Mouse (Mus musculus) hindlimb bud, embryonic 11.5 days (tissue): Measurements from ENCODE around the gene Gm20521.

ENCODE experiments used
- DNase-seq: peaks from one replicate; pipeline ENCODE4 v3.0.0-alpha.2; 2012; ENCODE audit warnings: low read depth, low spot score; ENCODE audit errors: extremely low spot score

The Gm20521 gene

DNA sequence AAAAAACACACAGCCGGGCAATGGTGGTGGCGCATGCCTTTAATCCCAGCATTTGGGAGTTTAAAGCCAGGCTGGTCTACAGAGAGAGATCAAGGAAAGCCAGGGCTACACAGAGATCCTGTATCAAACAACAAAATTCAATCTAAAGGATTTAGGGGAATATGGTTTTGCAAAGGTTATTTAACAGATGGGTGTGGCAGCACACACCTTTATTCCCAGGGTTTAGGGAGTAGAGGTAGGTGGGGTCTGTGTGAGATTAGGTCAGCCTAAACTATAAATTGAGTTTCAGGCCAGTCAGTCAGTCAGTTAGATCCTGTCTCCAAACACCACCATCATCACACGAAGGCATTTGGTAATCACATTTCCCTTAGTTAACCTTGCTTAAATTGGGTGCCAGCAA, 9.0 kb downstream of the Gm20521 start, which contains the start of gene Pabpn1:
Gene Pabpn1 (plus strand): TSS at position 301 of the 400 bp plus-strand sequence.
- no peak for DNase-seq

DNA sequence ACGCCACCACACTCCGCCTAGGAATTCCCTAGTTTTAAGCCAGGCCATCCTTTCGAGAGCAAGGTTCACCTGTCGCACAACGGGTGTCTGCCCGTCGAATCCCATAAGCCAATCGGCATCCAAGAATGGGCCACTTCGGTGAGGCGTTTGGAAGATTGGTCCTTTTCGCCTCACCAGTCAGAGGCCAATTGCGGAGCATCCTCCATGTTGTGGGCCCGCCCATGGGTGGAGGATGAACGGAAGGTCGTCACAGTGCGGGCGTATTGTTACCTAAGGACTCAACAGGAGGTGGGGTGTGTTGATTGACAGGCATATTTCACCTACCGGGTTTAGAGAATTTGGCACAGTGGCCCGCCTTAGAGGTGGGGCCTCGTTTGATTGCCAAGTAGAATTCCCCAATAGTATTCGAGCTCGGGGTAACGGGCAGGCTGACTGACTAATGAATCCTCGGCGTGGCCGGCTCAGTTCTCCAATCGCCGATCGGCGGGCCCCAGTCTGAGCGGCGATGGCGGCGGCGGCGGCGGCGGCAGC, 10.5 kb downstream of the Gm20521 start:
- DNase-seq, result peak; percentile 99

DNA sequence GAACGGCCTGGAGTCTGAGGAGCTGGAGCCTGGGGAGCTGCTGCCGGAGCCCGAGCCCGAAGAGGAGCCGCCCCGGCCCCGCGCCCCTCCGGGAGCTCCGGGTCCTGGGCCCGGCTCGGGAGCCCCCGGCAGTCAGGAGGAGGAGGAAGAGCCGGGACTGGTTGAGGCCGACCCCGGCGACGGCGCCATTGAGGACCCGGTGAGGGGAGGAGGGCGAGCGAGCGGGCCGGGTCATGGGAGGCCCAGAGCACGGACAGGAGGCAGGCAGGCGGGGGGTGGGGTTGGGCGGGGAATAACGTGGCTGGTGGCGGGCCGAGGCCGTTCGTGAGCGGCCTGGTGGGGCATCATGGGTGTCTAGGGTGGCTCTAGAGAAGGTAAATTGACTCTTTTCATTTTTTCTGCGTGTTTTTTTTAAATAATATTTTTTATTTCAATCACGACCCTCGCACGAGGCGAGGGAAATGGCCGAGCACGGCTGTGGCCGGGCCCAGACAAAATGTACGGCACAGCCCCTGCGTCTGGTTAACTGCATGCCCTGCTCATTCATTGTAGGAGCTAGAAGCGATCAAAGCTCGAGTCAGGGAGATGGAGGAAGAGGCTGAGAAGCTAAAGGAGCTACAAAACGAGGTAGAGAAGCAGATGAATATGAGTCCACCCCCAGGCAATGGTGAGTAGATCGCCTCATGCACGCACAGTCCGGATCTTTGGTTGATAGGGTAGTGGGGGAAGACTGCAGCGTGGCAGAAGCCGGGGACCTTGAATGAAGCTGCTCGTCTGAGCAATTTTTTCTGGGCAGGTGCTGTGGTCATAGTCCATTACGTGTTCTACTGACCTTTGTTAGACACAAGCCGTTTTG, 11.3 kb downstream of the Gm20521 start:
- no peak for DNase-seq

DNA sequence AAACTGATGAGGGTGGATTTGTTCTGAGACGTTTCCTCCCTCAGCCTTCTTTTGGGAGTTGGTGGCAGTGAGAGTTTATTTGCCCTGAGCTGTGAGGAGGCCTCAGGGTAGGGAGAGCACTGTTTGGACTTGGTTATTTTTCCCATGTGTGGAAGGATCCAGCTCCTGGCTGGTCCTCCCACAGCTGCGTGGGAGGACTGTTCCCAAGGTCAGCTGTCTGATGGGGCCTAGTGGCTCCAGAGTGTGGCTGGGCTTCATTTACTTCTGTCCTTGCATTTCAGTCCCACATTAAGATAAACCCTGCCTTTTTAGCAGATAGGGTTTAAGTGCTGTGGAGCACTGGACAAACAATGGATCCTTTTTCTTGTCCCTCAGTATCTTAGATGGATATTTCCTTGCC, 14.2 kb downstream of the Gm20521 start:
- no peak for DNase-seq

DNA sequence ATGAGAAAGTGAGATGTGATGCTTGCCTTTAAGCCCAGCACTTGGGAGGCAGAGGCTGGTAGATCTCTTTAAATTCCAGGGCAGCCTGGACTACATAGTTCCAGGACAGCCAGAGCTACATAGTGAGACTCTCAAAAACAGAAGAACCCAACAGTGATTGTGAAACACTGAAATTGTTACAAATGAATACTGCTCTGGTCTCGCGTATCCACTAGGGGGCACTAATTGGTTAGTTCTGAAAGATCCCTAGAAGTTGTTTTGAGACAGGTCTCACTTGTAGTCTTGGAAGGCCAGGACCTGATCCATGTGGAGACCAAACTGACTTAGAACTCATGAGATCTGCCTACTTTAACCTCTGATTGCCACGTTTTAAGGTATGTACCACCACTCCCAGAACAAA, 17.1 kb downstream of the Gm20521 start:
- no peak for DNase-seq

DNA sequence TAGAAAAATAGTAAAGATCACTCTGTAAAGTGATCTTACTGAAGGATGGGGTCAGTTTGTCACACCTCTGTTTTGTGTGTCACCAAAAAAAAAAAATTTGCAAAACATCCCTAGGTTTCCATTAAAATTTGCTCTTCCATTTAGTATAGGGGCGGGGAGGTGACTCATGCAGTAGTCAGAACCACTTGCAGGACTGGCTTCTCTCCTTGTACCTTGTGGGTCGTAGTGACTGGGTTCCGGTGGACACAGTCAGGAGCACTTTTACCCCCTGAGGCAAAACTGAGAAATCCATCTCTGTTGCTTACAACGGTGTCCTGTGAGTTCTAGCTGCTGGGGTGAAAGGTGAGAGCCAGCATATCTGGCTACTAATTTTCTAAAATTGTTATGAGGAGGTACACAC, 20.4 kb downstream of the Gm20521 start:
- no peak for DNase-seq

DNA sequence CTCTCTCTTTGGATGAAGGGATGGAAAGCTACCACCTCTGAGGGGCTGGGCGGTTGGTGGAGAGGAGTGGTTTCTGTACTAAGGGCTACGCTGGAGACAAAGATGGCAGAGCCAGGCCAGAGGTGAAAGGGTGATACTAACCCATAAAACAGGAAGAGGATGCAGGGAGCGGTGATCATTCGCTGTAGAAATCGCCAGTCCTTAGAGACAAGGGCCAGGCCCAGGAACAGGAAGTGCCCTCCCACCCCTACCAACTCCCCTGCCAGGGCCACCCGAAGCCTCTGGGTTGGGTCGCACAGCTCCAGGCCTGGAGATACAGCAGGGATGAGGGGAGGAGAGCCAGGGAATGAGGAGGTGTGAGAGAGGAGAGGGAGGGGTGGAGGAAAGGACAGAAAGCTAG, 25.4 kb downstream of the Gm20521 start:
- DNase-seq, result no peak

DNA sequence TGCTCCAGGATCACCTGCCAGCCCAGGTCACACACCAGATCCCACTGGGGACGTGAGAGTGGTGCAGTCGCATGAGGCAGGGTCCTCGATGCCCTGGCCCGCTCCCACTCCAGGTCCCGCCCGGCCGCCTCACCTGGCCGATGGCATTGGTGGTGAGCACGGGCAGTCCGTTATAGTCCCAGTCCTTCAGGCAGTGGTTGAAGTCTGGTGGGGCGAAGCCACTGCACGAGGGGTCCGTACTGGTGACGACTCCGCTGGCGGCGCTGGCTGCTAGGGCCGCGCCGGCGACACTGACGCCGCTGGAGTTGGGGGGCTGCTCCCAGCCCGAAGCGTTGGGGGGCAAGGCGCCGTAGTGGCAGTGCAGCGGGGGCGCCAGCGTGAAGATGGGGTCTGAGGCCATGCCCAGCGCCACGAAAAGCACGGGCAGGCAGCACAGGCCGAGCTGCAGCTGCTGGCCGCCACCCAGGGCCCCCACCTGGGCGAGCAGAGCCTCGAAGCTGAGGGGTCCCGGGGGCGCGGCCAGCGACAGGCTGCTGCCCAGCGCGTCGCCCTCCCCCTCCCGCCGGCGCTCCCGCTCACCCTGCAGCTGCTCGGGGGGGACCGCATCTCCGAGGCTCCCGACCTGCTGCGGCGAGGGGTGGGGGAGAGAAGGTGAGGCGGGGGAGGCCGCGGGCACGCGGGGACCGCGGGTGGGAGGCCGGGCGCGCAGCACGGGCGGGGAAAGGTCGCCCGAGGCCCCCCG, 29.0 kb downstream of the Gm20521 start:
- no peak for DNase-seq

DNA sequence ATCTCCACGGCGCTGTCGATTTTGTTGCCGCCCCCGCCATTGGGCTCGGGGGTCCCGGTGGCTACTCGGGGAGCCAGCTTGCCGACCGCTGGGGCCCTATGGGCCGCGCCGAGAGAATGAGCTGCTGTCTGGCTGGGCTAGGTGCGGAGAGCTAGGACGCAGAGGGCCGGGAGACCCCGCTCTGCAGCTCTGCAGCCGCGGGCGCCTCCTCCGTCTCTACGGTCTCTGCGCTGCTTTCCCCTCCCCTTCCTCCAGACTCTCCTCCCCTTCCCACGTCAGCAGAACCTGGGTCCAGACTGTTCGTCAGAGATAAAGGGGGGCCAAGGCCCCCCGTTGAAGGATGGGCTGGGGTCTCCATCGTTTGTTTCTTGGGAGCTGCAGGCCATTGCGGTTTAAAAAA, 29.6 kb downstream of the Gm20521 start, which contains the start of gene Slc22a17:
Gene Slc22a17 (minus strand): TSS at position 247 of the 400 bp plus-strand sequence.
- DNase-seq, result no peak

DNA sequence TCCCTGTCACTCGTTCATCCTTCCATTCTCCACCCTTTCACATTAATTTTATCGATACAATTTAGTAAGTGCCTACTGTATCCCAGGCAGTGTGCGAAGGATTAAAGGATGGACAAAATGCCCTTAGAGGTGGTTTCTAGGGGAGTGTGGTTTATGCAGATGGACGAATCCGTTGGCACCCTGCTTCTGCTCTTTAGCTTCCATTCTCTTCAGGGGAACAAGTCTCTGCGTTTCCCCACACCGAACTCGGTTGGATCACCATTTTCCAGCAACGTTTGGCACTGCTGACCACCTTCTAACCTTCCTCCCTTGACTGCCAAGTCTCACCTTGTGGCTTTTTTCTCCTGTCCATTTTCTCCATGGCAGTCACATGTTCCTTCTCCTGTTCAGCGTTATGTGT, 30.1 kb downstream of the Gm20521 start:
- no peak for DNase-seq

DNA sequence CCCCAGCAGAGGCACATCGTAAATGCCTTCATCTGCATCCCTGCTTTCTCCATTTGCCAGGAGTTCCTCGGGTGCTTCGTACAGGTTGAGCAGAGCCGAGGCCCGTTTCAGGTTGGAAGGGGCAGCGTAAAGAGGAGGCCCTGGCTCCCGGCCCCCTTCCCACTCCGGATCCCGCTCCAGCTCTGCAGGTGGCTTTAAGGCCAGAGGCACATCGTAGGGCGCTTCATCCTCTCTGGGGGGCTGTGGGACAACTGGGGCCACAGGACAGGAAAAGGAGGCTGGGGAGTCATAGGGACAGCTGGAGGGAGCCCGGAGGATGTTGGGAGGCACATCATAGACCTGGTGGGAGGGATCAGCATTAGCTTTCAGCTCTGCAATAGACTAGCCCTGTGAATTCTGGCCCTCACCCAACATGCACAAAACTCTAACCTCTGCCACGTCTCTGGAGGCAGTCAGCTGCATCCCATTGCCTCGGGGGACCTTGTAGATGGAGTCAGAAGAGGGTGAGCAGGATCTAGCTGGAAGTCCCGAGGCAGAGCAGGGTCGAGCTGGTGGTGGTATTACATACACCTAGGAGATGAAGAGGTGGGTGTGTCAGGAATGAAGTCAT, 36.9 kb downstream of the Gm20521 start:
- no peak for DNase-seq

DNA sequence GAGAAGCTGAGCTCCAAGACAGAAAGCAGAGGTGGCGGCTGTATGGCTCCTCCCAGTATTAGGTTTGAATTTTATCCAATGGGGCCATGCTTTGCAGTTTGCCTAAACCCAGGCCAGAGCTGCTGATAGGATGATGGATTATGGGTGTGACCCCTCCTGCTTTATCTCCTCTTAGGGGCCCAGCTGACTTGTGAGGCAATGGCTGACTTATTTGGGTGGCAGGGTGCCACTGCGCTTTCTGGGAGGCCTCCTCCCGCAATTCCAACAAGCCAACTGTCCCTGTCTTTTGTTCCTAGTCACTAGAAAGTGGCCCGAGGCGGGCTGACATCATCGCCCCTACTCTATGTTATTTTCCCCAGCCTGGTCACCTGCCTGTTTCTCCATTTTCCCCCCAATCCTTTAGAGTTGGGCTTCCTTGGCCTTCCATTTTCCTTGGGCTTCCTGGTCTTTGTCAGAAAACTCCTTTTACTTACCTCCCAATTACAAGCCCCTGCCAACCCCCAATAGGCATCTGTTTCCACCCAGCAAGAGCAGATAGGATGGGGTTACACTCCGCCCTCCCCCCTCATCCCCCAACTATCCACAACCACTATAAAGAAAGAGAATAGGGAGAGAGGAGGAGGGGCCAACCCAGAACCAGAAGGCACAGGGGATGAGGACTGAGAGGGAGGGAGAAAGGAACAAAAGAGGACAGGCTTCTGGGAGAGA, 41.6 kb downstream of the Gm20521 start:
- no peak for DNase-seq

DNA sequence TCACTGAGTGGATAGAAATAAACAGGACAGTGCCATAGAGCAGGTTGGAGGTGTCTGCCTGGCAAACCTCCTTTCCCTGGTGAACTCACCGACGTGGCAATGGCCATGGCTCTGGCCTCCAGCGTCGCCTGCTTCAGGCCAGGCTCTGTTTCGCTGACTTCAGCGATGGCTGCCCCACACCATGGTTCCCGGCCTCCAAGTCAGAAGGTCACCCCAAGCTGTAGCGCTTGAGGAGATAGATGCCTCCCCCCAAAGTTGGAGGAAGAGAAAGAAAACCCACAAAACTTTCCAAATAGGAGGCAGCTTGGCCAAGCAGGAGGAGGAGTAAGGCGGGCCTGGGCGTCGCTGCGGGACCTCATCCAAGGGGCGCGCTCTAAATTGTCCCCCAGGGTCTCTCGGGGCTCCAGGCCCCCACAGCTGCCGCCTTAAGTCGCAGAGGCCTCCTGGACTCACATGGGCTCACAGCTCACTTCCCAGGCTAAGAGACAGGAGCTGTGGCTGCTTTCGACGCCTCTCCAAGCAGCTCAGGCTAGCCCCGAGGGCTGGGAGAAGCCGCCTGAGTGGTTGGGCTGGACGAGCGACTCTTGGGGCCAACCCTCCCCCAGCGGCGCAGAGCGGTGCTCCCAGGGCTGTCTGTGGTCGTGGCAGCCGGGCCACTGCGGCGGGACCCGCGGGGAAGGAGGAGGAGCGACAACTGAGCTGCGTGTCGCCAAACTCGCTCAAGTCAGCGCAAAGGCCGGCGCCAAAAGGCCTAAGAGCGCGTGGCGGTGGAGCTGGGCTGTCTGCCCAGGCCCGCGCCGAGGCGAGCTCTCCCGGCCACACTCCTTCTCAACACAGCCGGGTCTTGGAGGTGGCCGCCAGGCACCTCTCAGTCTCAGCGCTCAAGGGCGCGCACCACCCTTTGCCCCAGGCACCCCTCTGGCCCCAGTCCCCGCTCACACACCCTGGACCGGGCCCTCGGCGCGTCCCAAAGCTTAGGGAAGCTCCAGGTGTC, 42.4 kb downstream of the Gm20521 start, which contains the start of gene Efs:
Gene Efs (minus strand): TSS at position 778 of the 994 bp plus-strand sequence.
- no peak for DNase-seq

DNA sequence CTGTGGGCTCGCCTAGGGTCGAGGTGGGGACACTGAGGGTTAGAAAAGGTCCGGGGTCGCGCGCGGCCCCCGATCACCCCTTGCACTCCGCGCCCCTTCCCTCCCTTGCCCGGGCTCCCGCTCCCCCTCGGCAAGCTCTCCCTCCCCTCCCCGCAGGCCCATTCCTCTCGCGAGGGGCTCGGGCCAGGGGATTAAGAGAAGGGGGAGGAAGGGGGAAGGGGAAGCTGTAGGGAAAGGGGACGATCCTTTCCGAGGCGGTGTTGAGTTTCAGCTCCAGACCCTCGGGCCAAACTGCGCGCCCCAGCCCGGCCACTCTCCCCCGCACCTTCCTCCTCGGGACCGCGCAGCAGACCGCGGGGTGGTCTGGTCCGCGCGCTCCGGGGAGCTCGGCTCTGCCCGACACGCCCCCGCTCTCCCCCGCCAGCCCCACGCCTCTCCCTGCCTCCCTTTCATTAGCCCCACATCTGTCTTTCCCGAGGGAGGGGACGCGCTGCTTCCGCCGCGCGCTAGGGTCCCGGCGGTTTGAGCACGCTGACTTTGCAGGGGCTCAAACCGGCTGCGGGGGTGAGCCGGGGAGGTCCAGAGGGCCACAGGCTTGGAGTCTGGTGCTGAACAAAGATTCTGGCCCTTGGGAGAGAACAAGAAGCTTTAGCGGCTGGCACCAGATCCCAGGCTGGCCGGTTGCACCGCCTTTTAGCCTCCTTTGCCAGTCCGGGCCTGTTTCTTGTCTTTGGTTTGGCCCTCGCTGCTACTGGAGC, 43.3 kb downstream of the Gm20521 start:
- DNase-seq, result no peak

DNA sequence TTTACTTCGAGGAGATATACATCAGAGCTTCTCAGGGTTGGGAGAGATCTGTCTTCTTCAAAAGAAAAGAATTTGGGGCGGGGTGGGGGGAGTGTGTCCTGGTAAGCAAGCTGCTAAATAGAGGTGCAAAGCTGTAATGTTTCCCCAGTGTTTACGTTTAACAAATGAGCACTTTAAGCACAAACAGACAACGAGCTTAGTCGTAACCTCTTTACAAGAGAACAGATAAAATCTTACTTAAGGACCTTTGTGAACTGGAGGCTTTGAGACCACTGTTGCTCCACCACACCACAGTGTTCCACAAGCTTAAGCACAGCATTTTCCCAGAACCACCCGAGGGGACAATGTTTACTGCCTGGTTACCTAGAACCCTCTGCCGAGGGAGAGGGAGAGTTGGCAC, 44.1 kb downstream of the Gm20521 start:
- DNase-seq, result no peak

DNA sequence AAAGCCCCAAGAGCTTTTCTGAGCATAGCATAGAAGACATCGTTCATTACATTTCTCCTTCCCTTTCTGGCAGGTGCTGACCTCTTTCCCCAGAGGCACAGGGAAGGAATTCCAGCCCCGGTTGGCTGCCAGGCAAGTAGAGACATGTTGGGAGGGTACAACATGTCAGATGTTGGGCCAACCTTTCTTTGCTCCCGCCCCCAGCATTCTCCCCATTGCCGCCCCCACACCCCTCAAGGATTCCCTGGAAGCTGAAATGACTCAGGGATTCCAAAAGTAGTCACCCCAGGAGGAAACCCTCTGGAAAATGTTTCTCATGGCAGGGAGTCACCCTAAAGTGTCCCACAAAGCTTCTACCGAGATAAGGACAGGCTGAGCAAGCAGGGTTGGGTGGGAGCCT, 46.6 kb downstream of the Gm20521 start:
- DNase-seq, result no peak

DNA sequence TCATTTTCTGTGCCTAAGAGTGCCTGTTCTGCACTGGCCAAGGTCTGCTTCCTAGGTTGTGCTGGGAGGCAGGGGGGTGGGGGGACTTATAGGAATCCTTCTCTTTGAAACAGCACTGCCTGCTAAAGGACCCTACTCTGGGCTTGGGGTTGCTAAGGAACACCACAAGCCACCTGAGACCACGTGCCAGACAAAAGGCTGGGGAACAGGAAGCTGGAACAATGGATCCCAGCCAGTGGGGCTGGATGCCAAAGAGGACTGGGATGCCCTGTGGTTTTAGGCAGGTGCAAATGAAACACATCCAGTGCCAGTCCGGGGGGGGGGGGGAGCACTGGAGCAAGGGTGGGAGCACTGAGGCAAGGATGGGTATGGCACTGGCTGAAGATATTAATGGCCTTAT, 47.2 kb downstream of the Gm20521 start:
- DNase-seq, result no peak

DNA sequence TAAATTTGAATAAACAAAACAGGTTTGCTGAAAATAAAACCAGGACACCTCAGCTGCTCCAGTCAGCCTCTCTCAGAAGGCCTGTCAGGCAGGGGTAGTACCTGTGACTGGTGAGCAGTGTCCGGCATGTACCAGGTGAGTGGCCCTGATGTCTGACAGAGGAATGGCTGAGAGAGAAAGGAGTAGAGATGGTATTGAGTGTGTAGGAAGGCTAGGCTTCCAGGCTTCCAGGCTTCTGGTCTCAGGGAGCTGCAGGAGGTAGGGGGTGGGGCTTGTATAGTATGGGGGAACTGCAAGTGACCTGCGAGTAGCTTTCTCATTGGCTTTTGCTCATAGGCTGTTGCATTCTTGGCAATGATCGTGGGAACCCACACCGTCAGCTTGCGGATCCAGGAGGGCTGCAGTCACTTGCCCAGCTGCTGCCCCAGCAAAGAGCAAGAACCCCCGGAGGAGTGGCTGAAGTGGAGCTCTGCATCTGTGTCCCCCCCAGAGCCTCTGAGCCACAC, 49.5 kb downstream of the Gm20521 start, which contains the start of gene Il25:
Gene Il25 (plus strand): TSS at position 51 of the 506 bp plus-strand sequence.
- no peak for DNase-seq
